20 mouse cellular contexts compared by ENCODE assay signal in the genomic region with DNA sequence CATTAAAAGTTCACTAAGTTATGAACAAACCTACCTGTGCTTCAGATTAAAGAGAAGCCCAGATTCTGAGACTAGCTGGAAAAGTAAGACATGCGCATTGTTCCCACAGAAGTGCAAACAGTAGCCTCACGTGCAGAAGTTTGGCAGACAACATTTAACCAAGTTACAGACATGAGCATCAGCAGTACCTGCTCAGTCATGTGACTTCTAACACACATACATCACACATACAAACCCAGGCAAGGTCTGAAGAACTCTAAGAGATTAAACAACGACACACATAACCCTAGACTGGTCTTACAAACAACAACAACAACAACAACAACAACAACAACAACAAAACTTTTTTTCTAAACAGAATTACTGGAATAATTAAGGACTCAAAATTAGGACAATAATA.
"Had no signal": no experiment of that assay in that cellular context is flagged by ENCODE, and none has a peak within 500 bp of the region (broad histone marks: within the 10 kb centered on the region; RNA-seq: fewer than 3 reads in every experiment).

No protein-coding gene starts in this region.

- DNase-seq: kidney, adult 18-20 months; kidney, postnatal 10 days; kidney, postnatal 36 days; left cerebral cortex, postnatal 4 days; lung, adult 18-20 months; lung, postnatal 10 days; lung, postnatal 36 days; retina, postnatal 1 day; right cerebral cortex, postnatal 25 days; spleen, adult 18-20 months; thymus, postnatal 25 days had no signal

- H3K9ac ChIP-seq: hindbrain, embryonic 15.5 days; limb, embryonic 12.5 days; limb, embryonic 15.5 days; lung, embryonic 15.5 days; neural tube, embryonic 13.5 days; stomach, embryonic 15.5 days had no signal

- H3K4me3 ChIP-seq: hindbrain, embryonic 15.5 days; limb, embryonic 12.5 days; limb, embryonic 15.5 days; lung, embryonic 15.5 days; megakaryocyte, embryonic 14.5 days; myocyte; neural tube, embryonic 13.5 days; stomach, embryonic 15.5 days had no signal

- H3K4me2 ChIP-seq: hindbrain, embryonic 15.5 days; limb, embryonic 12.5 days; limb, embryonic 15.5 days; lung, embryonic 15.5 days; neural tube, embryonic 13.5 days; stomach, embryonic 15.5 days had no signal

- H3K9me3 ChIP-seq: hindbrain, embryonic 15.5 days; limb, embryonic 12.5 days; limb, embryonic 15.5 days; lung, embryonic 15.5 days; neural tube, embryonic 13.5 days; stomach, embryonic 15.5 days had no signal

- ATAC-seq: midbrain, embryonic 16.5 days had no signal

- H3K27ac ChIP-seq: hindbrain, embryonic 15.5 days; limb, embryonic 12.5 days; limb, embryonic 15.5 days; lung, embryonic 15.5 days; neural tube, embryonic 13.5 days; stomach, embryonic 15.5 days had no signal

- H3K4me1 ChIP-seq: lung, embryonic 15.5 days; stomach, embryonic 15.5 days had no signal

- H3K27me3 ChIP-seq: hindbrain, embryonic 15.5 days; limb, embryonic 12.5 days; limb, embryonic 15.5 days; lung, embryonic 15.5 days; megakaryocyte, embryonic 14.5 days; neural tube, embryonic 13.5 days; stomach, embryonic 15.5 days had no signal

- H3K36me3 ChIP-seq: hindbrain, embryonic 15.5 days; limb, embryonic 12.5 days; limb, embryonic 15.5 days; lung, embryonic 15.5 days; neural tube, embryonic 13.5 days had no signal
